Mouse (Mus musculus): Measurements from ENCODE around the gene Arsa. TPM values are rescaled to one million over a fixed set of nuclear protein-coding genes. Genes with fewer than 3 reads are reported as not detected.
"Not testable (repeated sequence)": the region's sequence is repeated elsewhere in the genome, so short reads cannot be mapped to it uniquely, and the experiment has no call there.

The Arsa gene
- total RNA-seq, 2 experiments from 2014 or later, result 30.6 to 31.7 TPM

GRCm38 (mm10) chr15:89459821-89460220 lies 17.4 kb downstream of the Arsa start:
- DNase-seq (ENCODE audit: low spot score in 2 of 2), result no peak

- DNase-seq (ENCODE audit: low spot score in 2 of 2), result no peak
These were observed 18.3 kb downstream of the Arsa start for GRCm38 (mm10) chr15:89458942-89459341.

GRCm38 (mm10) chr15:89455642-89456041 lies 21.6 kb downstream of the Arsa start:
- no peak for DNase-seq (ENCODE audit: low spot score in 2 of 2)

- DNase-seq (ENCODE audit: low spot score in 2 of 2), result no peak
These were observed 22.4 kb downstream of the Arsa start for GRCm38 (mm10) chr15:89454857-89455256.

GRCm38 (mm10) chr15:89453865-89454478 lies 23.3 kb downstream of the Arsa start, which contains the start of gene Mapk8ip2:
TSS of gene Mapk8ip2 (plus strand) at chr15:89453913.
- peak; percentile 59 to 71 for DNase-seq (ENCODE audit: low spot score in 2 of 2)

GRCm38 (mm10) chr15:89452906-89453864 lies 24.0 kb downstream of the Arsa start:
- peak in 1 of 2 experiments; percentile 57 for DNase-seq (ENCODE audit: low spot score in 2 of 2)

- DNase-seq (ENCODE audit: low spot score in 2 of 2), result no peak
These were observed 34.6 kb downstream of the Arsa start for GRCm38 (mm10) chr15:89442486-89443070.

- no peak for DNase-seq (ENCODE audit: low spot score in 2 of 2)
These were observed 41.3 kb downstream of the Arsa start for GRCm38 (mm10) chr15:89435878-89436277.

- DNase-seq (ENCODE audit: low spot score in 2 of 2), result no peak
These were observed 43.1 kb downstream of the Arsa start for GRCm38 (mm10) chr15:89434136-89434535.

GRCm38 (mm10) chr15:89432946-89433345 lies 44.3 kb downstream of the Arsa start:
- DNase-seq (ENCODE audit: low spot score in 2 of 2), result no peak

- no peak for DNase-seq (ENCODE audit: low spot score in 2 of 2)
These were observed 45.4 kb downstream of the Arsa start for GRCm38 (mm10) chr15:89431806-89432205.

GRCm38 (mm10) chr15:89431271-89431670 lies 46.0 kb downstream of the Arsa start:
- no peak for DNase-seq (ENCODE audit: low spot score in 2 of 2)

- DNase-seq (ENCODE audit: low spot score in 2 of 2), result not testable (repeated sequence)
These were observed 46.5 kb downstream of the Arsa start for GRCm38 (mm10) chr15:89430771-89431170.

GRCm38 (mm10) chr15:89430341-89430740 lies 46.9 kb downstream of the Arsa start:
- no peak for DNase-seq (ENCODE audit: low spot score in 2 of 2)

GRCm38 (mm10) chr15:89429352-89430221 lies 47.6 kb downstream of the Arsa start, which contains the start of the genes C730034F03Rik, Gm44502 and Chkb:
TSS of gene C730034F03Rik (plus strand) at chr15:89429589.
TSS of gene Gm44502 (minus strand) at chr15:89429696.
TSS of gene Chkb (minus strand) at chr15:89429908.
- peak; percentile 92 to 95 for DNase-seq (ENCODE audit: low spot score in 2 of 2)

- no peak for DNase-seq (ENCODE audit: low spot score in 2 of 2)
These were observed 48.3 kb downstream of the Arsa start for GRCm38 (mm10) chr15:89428821-89429351.

- no peak for DNase-seq (ENCODE audit: low spot score in 2 of 2)
These were observed 49.0 kb downstream of the Arsa start for GRCm38 (mm10) chr15:89428136-89428790.

GRCm38 (mm10) chr15:89426716-89427115 lies 50.5 kb downstream of the Arsa start:
- no peak for DNase-seq (ENCODE audit: low spot score in 2 of 2)

GRCm38 (mm10) chr15:89425711-89426121 lies 51.5 kb downstream of the Arsa start, which contains the start of gene Cpt1b:
TSS of gene Cpt1b (minus strand) at chr15:89425863.
- DNase-seq (ENCODE audit: low spot score in 2 of 2), result no peak

- no peak for DNase-seq (ENCODE audit: low spot score in 2 of 2)
These were observed 52.6 kb downstream of the Arsa start for GRCm38 (mm10) chr15:89424621-89425020.

All from left cerebral cortex, adult 18-20 months (tissue).